Mouse (Mus musculus) brain, embryonic 14.5 days (tissue): ENCODE measurements at regions not wholly inside any gene's neighbourhood (a gene's known extent, or its start where the extent isn't known, plus 50 kb on each side); places are given as distances from the start of the nearest gene placed in this dataset.
A peak's percentile ranks its signal among the peaks of the same experiment; 100 is the strongest.
"Not testable (repeated sequence)": the region's sequence is repeated elsewhere in the genome, so short reads cannot be mapped to it uniquely, and the experiment has no call there.

Source experiments
- DNase-seq: peaks from one replicate; pipeline ENCODE4 v3.0.0-alpha.2; 2011; ENCODE audit warnings: low read depth
- CTCF ChIP-seq: fragments of 200-500 bp; IDR thresholded peaks from 2 replicates; pipeline ENCODE4 v1.5.1; 2012; ENCODE audit warnings: inconsistent platforms, mild to moderate bottlenecking, moderate library complexity, borderline replicate concordance; ENCODE audit not compliant: insufficient read depth, insufficient read length; ENCODE audit errors: extremely low read depth
- POLR2A ChIP-seq: fragments of 200-500 bp; IDR thresholded peaks from 2 replicates; pipeline ENCODE4 v1.6.1; 2012; ENCODE audit warnings: mild to moderate bottlenecking, inconsistent platforms, borderline replicate concordance; ENCODE audit not compliant: poor library complexity, insufficient read depth, insufficient read length, severe bottlenecking; ENCODE audit errors: extremely low read depth

GRCm38 (mm10) chr16:8189071-8189470 is 235.9 kb downstream of the Tmem114 start:
- TF ChIP-seq POLR2A (no peak), CTCF (no peak)
- DNase-seq: no peak

GRCm38 (mm10) chr16:8188505-8188904 is 236.4 kb downstream of the Tmem114 start:
- no peak for TF ChIP-seq POLR2A
- no peak for TF ChIP-seq CTCF
- peak; percentile 81 for DNase-seq

- DNase-seq: peak; percentile 18
- TF ChIP-seq CTCF (no peak), POLR2A (no peak)
These were observed 240.2 kb downstream of the Tmem114 start for GRCm38 (mm10) chr16:8184781-8185180.

GRCm38 (mm10) chr16:8178946-8179345 is 246.0 kb downstream of the Tmem114 start:
- peak; percentile 85 for DNase-seq
- no peak for TF ChIP-seq POLR2A
- TF ChIP-seq CTCF: no peak

GRCm38 (mm10) chr16:8177226-8177625 is 247.7 kb downstream of the Tmem114 start:
- DNase-seq: not testable (repeated sequence)

GRCm38 (mm10) chr16:8176126-8176525 is 248.8 kb downstream of the Tmem114 start:
- DNase-seq: no peak
- TF ChIP-seq POLR2A (no peak), CTCF (no peak)
